Mouse (Mus musculus) myocyte (in vitro differentiated cells): ENCODE measurements around the gene Gpc6.

Experiments
- CEBPB ChIP-seq: IDR thresholded peaks from 2 replicates; pipeline ENCODE4 v1.6.1; 2011; ENCODE audit warnings: mild to moderate bottlenecking, moderate library complexity; ENCODE audit not compliant: poor library complexity, insufficient read depth, severe bottlenecking
- E2F4 ChIP-seq: IDR thresholded peaks from one replicate; pipeline ENCODE4 v1.6.1; 2011; ENCODE audit warnings: mild to moderate bottlenecking, control low read depth, moderate library complexity; ENCODE audit not compliant: insufficient read depth
- MAX ChIP-seq: IDR thresholded peaks from one replicate; pipeline ENCODE4 v1.6.1; 2011; ENCODE audit warnings: low read depth, mild to moderate bottlenecking, control low read depth
- MYOD1 ChIP-seq, 3 experiments: IDR thresholded peaks; one replicate each; pipeline ENCODE4 v1.6.1; 2011; ENCODE audit warnings: control low read depth in 2 of 3, low read depth in 2 of 3, mild to moderate bottlenecking in 2 of 3, moderate library complexity in 1 of 3; ENCODE audit not compliant: insufficient read length in 2 of 3, control insufficient read depth in 1 of 3
- MYOG ChIP-seq, 3 experiments: IDR thresholded peaks; one replicate each; pipeline ENCODE4 v1.6.1; 2011; ENCODE audit warnings: control low read depth in 2 of 3, low read depth in 2 of 3, mild to moderate bottlenecking in 2 of 3; ENCODE audit not compliant: insufficient read length in 2 of 3, control insufficient read depth in 1 of 3, insufficient read depth in 1 of 3
- POLR2A ChIP-seq: IDR thresholded peaks from one replicate; pipeline ENCODE4 v1.6.1; 2011; ENCODE audit warnings: low read depth, mild to moderate bottlenecking, control low read depth, moderate library complexity; ENCODE audit not compliant: insufficient read length
- POLR2AphosphoS2 ChIP-seq: IDR thresholded peaks from one replicate; pipeline ENCODE4 v1.6.1; 2011; ENCODE audit warnings: low read depth, control low read depth; ENCODE audit not compliant: insufficient read length
- SRF ChIP-seq: IDR thresholded peaks from one replicate; pipeline ENCODE4 v1.6.1; 2011; ENCODE audit warnings: low read depth; ENCODE audit not compliant: control insufficient read depth, insufficient read length
- TCF12 ChIP-seq: IDR thresholded peaks from one replicate; pipeline ENCODE4 v1.6.1; 2011; ENCODE audit warnings: mild to moderate bottlenecking, control low read depth; ENCODE audit not compliant: poor library complexity, insufficient read depth, severe bottlenecking
- TCF3 ChIP-seq: IDR thresholded peaks from one replicate; pipeline ENCODE4 v1.6.1; 2011; ENCODE audit warnings: low read depth, control low read depth; ENCODE audit not compliant: insufficient read length
- USF1 ChIP-seq: IDR thresholded peaks from one replicate; pipeline ENCODE4 v1.6.1; 2011; ENCODE audit warnings: low read depth, mild to moderate bottlenecking, control low read depth, moderate library complexity

DNA sequence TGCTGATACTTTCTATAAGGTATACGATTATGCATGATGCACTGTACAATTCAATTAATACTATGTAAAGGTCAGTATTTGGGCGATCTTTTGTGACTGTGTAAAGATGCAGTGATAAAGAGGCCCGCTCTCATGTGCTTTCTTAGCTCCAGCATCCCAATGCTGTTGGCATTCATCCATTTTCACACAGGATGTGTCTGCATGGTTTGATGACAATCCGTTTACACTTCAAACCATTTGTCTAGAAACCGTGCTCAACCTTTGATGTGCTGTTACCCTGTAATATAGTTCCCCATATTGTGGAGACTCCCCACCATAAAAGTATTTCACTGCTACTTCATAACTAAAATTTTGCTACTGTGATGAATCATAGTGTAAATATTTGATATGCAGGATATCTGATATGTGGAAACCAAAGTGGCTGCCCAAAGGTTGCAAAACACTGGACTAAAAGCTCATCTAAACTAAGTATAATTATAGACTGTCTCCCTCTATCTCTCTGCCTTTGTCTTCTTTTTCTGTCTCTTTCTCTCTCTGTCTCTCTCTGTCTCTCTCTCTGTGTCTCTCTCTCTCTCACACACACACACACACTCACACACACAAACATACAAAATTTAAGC is 97.2 kb downstream of the Gpc6 start:
- TF ChIP-seq POLR2AphosphoS2 (no peak), POLR2A (no peak), MAX (no peak), USF1 (no peak), CEBPB (peak; percentile 76; the same call in 1 of the 2 replicates), MYOG (IDR thresholded peaks at IDR 0.05; ENCODE audit: control insufficient read depth in 1 of 3, insufficient read depth in 1 of 3, insufficient read length in 2 of 3, low read depth in 2 of 3) (no peak), MYOD1 (IDR thresholded peaks at IDR 0.05; ENCODE audit: control insufficient read depth in 1 of 3, insufficient read length in 2 of 3, low read depth in 2 of 3) (no peak), TCF12 (no peak), TCF3 (no peak), SRF (no peak), E2F4 (no peak)
